Mouse (Mus musculus) MEL-GATA-1-ER (cell line): Measurements from ENCODE around the gene Jade2.

Source experiments
- DNase-seq: peaks from one replicate; pipeline ENCODE4 v3.0.0-alpha.2; 2012; ENCODE audit warnings: low read depth; ENCODE audit errors: extremely low read depth

The Jade2 gene

DNA sequence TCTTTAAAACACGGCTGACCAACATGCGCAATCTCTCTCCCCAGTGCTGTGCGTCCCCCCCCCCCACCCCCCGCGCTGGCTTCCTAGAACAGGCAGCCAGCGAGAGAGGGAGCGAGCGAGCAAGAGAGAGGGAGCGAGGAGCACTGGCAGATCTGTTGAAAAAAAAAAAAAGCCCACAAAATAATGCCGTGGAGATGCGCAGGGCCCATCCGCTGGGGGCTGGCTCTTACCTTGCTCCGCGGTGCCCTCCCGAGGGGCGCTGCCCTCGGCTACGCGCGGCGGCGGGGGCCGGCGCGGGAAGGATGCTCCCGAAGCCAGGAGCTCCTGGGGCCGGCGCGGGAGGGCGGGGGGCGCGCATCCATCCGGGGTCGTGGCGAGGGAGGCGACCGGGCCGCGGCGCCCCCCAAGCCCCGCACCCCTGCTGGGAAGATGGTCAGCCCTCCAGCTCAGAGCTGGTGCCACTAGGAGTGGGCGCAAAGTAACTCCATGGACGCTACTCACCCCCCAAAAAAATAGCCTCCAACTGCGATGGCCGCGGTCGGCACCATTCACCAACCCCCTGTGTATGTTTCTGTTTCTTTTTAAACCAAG is at the start of gene Jade2:
Gene Jade2 (minus strand): TSS at position 573 of the 591 bp plus-strand sequence.
- DNase-seq, result no peak

DNA sequence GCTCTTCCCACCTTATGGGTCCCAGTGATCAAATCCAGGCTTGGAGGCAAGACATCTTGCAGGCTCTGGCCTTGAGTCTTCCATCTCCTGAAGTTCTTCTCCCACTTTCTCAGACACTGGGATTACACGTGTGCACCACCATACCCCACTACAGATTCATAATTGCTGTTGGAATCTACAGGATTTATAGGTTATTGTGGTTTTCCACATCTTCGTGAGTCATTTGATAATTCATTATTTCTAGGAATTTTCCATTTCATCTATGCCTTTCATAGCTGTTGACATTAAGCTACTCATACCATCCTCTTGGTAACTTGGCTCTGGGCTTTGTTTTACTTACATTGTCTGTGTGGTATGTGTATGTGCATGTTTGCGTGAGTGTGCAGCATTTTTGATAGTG is 46.8 kb upstream of the Jade2 start:
- DNase-seq, result no peak

DNA sequence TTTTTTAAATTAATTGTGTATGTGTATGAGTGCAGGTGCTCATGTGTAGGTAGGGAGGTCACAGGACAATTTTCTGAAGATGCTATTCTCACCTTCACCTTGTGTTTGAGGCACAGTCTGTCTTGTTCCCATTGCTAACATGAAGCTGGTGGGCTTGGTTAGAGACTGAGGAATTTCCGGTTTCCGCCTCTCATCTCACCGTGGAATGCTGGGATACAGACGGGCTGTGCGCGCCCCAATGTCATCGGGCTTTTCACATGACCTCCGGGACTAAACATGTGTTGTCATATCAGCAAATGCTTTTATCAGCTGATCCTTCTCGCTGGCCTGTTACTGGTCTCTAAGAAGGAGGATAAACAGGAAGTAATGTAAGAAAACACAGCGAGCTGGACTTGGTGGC is 42.2 kb upstream of the Jade2 start:
- no peak for DNase-seq

- no peak for DNase-seq
Observed at GRCm38 (mm10) chr11:51898326-51899080, 41.0 kb upstream of the Jade2 start.

DNA sequence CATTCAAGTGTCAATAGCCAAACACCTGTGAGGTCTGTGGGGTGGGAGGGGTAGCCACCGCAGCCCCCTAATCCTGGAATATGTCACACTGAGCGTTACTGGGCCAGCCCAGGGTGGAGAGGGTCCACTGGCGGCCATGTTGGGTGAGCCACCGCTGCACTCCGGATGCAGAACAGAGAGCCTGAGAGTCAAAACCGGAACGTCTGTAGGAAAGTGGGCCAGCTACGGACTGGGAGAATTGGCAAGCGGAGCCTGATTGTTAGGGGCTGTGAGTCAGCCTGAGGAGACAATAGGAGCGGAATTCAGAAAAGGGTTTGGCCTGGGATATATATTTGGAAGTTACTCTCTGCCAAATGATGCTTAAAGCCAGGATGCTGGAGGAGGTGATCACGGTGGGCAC is 39.9 kb upstream of the Jade2 start:
- DNase-seq, result no peak

DNA sequence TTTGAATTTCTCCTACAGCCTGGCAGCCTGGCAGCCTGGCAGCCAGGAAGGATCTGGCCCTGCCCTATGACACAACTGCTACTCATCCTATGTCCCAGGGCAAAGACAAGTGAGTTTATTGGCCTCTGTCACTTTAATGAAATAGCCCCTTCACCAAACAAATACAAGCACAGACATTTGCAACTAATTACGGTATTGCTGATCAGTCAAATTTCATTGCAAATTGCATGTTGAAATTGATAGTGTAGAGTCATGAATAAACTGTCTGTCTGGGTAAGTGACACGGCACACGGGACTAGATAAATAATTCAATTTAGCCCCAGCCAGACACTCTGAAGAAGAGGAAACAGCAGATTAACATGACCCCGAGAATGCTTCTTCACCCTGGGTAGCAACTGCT is 38.6 kb upstream of the Jade2 start:
- DNase-seq, result no peak

DNA sequence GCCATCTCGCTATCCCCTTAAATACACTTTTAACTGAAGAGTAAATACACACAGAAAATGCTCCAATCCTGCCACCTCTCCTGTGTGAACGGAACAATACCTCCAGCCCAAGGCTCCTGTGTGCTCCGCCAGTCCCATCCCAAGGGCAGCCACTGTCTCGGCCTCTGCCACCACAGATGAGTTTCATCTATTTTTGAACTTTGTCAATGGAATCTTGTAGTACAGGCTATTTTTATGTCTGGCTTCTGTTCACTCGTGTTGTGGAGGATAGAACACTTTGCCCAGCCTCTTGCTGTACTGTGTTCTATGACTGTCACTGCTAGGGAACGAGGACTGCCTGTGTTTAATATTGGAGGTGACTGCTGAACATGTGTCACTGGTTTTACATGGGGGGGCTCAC is 28.2 kb upstream of the Jade2 start:
- DNase-seq, result no peak

DNA sequence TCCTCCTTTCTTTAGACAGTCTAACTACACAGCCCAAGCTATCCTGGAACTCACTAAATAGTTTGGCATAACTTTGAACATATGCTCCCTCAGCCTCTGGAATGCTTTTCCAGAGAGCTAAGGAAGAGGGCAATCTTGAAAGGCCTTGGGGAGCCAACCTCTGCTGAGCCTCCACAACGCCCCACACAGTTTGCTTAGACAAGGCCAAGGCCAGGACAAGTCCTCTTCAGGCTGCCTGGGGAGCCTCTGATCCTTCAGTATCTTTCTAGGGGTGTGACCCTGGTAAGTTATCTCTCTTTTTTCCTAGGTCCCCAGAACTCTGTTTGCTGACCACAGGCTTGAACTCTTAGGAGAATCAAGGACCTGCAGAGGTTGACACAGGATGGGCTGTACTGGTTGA is 26.6 kb upstream of the Jade2 start:
- no peak for DNase-seq

- DNase-seq, result no peak
Observed at GRCm38 (mm10) chr11:51883670-51884069, 26.2 kb upstream of the Jade2 start.

DNA sequence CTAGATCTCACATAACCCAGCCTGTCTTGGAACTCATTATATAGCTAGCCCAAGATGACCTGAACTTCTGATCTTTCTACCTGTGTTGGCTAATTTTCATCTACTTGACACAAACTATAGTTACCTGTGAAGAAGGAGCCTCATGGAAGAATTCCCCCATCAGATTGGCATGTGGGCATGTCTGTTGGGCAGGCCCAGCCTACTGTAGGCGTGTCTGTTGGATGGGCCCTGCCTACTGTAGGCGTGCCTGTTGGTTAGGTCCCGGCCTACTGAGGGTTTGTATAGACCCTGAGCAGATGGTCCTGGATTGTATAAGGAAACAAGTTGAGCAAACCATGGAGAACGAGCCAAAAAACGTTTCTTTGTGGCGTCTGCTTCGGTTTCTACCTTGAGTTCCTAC is 24.3 kb upstream of the Jade2 start:
- no peak for DNase-seq

GRCm38 (mm10) chr11:51881041-51881730 is 23.7 kb upstream of the Jade2 start:
- no peak for DNase-seq

- DNase-seq, result no peak
Observed at GRCm38 (mm10) chr11:51876943-51877344, 19.5 kb upstream of the Jade2 start.

GRCm38 (mm10) chr11:51875792-51876195 is 18.3 kb upstream of the Jade2 start:
- DNase-seq, result peak; percentile 49

- peak; percentile 40 for DNase-seq
Observed at GRCm38 (mm10) chr11:51875086-51875485, 17.6 kb upstream of the Jade2 start.

DNA sequence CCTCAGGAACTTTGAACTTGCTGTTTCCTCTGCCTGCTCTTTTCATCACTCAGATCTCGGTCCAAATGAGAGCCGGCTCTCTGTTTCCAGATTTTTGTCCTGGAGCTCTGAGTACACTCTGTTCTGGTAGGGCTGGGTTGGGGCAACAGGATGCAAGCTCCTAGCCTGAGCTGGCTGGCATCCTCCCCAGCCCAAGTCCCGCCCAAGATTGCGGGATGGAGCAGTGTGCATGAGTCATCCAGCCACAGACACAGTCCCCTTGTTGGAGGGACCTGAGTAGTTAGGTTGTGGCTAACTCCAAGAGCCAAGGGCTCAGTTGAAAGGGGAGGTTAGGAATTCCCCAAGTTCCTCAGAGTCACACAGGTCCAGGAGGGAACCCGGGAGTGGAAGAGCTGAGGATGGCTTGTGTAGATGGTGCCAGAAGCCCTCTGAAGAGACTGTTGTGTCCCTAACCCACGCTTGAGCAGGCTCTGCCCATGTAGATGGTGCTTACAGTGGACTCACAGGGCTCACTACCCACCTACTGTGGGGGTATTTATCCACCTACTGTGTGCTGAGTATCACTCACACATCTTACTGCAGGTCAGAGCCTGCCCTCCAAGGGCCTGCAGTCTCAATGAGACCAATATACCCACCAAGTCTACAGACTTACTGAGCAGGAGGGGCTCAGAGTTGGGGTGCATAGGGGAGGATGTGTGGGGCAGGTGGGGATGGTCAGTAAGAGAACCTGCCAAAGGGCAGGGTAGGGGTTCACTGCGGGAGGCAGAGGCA is 17.0 kb upstream of the Jade2 start:
- DNase-seq, result no peak

DNA sequence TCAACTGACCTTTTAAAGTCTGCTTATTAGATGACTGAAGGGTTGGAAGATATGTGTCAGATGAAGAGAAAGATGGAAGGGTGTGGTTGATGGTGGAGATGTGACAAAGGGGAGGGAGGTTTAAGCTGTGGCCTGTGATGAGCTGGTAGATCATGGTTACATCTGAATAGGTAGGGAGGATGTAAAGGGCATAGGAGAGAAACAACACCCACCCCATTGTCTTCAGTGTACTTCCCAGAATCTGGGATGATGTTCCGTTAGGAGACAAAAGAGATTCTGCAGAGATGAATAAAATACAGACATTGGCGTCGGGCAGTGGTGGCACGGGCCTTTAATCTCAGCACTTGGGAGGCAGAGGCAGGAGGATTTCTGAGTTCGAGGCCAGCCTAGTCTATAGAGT is 15.7 kb upstream of the Jade2 start:
- no peak for DNase-seq

DNA sequence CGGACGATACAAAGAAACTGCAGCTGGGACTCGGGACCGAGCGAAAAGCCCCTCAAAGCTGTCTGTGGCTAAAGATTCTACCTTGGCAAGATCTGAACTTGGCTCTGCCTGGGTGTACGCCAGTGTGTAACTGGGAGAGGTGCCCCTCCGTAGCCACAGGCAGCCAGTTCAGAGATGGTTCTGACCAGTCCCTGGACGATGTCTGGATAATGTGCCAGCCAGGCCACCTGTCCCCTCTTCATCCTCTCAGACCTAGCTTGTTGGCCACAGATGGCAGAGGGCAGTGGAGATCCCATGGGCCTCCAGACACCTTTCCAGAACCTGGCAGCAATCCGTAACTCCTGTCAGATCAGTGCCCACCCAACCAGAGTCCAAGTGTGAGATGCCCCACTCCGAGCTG is 9.8 kb upstream of the Jade2 start:
- no peak for DNase-seq

DNA sequence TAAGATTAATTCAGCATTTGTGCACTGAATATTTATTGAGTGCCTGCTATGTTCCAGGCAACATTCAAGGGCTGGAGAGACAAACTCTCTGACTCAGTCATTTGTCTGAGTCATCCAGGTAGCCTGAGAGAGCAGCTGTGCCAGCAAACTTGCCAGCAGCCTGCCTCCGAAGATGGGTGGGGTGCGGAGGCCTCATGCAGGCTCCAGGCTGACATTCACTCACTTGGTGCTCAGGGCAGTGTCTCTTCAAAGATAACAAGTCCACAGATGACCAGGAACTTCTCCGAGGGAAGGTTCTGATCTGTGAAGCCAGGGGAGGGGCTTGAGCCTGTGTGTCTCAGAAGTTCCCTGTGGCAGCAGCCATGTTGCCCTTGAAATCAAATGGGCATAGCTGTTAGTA is 8.6 kb upstream of the Jade2 start:
- no peak for DNase-seq

DNA sequence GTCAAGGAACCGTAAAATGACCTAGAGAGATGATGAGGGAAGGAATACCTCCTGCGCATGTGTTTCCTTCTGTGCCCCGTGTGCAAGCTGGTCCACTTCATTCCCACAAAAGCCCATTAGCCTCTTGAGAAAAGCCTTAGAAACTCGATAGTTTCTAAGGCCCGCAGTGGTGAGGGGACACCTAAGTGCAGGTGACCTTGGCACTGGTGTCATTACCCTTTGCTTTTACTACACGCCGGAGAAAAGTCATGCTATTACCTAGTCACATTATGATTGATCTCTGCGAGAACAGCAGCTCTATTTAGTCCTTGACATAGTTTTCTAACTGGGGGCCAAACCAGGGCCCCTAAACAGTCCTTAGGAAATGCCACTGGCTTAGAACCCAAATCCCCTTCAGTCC is 3.2 kb upstream of the Jade2 start:
- DNase-seq, result no peak

DNA sequence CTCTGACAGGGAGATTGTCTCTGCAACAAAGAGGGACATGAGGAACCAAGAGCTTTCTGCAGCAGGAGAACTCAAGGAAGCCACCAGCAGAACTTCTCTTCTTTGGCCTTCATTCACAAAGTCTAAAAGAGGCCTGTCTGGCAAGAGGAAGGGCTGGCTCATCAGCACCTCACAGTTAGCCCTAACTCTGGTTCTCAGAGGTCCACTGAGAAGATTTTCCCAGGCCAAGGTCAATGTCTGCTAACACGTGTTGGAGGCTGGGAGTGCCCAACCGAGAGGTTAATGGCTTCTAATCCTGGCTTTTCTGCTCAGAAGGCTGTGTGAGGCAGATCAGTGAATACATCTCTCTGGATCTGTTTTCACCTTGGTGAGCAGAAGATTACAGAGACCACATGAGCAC is 2.1 kb upstream of the Jade2 start:
- DNase-seq, result no peak

- DNase-seq, result no peak
Observed at GRCm38 (mm10) chr11:51858528-51859051, 1.1 kb upstream of the Jade2 start.
